Mouse (Mus musculus): ENCODE data around the gene Ankub1.

- peak; percentile 6; the same call in 1 of the 2 replicates for TF ChIP-seq CTCF (IDR thresholded peaks at IDR 0.05; ENCODE audit: low read depth)
- TF ChIP-seq EP300 (optimal IDR thresholded peaks at IDR 0.05) = no peak
These were observed 55.0 kb downstream of the Ankub1 start for GRCm38 (mm10) chr3:57637596-57637995.
